Mouse (Mus musculus) liver, embryonic 14.5 days (tissue): ENCODE data around the gene Lypd5. TPM values are rescaled to one million over a fixed set of nuclear protein-coding genes. Genes with fewer than 3 reads are reported as not detected.

ENCODE experiments used
- ATAC-seq: fragments of 200-750 bp; cut with Nextera tagmentation; 2 replicates; pipeline ENCODE4 v1.8.0; 2017; ENCODE audit warnings: moderate number of reproducible peaks, mild to moderate bottlenecking, moderate library complexity; ENCODE audit not compliant: insufficient read depth
- DNase-seq, 3 experiments: peaks; one replicate each; pipeline ENCODE4 v3.0.0-alpha.2; 2012 to 2013; ENCODE audit warnings: low read depth in 3 of 3, low spot score in 3 of 3
- H3K27ac ChIP-seq: fragments of 300-500 bp; sonication (generic); 2 replicates; pipeline ENCODE4 v1.5.1; 2014; ENCODE audit warnings: moderate library complexity, mild to moderate bottlenecking, control low read depth, inconsistent platforms
- H3K27me3 ChIP-seq: fragments of 300-500 bp; sonication (generic); 2 replicates; pipeline ENCODE4 v1.6.1; 2014; ENCODE audit warnings: mild to moderate bottlenecking, low read length, moderate library complexity; ENCODE audit not compliant: control insufficient read depth, insufficient read depth
- H3K36me3 ChIP-seq: fragments of 300-500 bp; sonication (generic); replicated peaks from 2 replicates; pipeline ENCODE4 v1.6.1; 2014; ENCODE audit warnings: low read depth; ENCODE audit not compliant: control insufficient read depth, insufficient read depth
- H3K4me1 ChIP-seq, 2 experiments: fragments of 200-500 bp in 1 of 2; fragments of 300-500 bp in 1 of 2; sonication (generic) in 1 of 2; replicated peaks; 2 replicates each; pipeline ENCODE4 v1.6.1; 2012 to 2014; ENCODE audit warnings: antibody characterized with exemption in 1 of 2, inconsistent platforms in 1 of 2, low read length in 1 of 2; ENCODE audit not compliant: control insufficient read depth in 2 of 2, insufficient read depth in 2 of 2
- H3K4me2 ChIP-seq: fragments of 300-500 bp; sonication (generic); 2 replicates; pipeline ENCODE4 v1.6.1; 2014; ENCODE audit warnings: low read depth, mild to moderate bottlenecking, control low read depth, moderate library complexity
- H3K4me3 ChIP-seq, 2 experiments: fragments of 200-500 bp in 1 of 2; fragments of 300-500 bp in 1 of 2; sonication (generic) in 1 of 2; 2 replicates each; pipeline ENCODE4 v1.5.1; 2012 to 2014; ENCODE audit warnings: low read depth in 2 of 2, low read length in 2 of 2, mild to moderate bottlenecking in 2 of 2, control low read depth in 1 of 2, inconsistent platforms in 1 of 2, moderate library complexity in 1 of 2; ENCODE audit not compliant: insufficient read depth in 1 of 2
- H3K9ac ChIP-seq: fragments of 300-500 bp; sonication (generic); replicated peaks from 2 replicates; pipeline ENCODE4 v1.6.1; 2014; ENCODE audit warnings: mild to moderate bottlenecking, control low read depth, moderate library complexity
- H3K9me3 ChIP-seq: fragments of 300-500 bp; sonication (generic); 2 replicates; pipeline ENCODE4 v1.6.1; 2016; ENCODE audit warnings: low read length, mixed read lengths; ENCODE audit not compliant: control insufficient read depth
- CTCF ChIP-seq: IDR thresholded peaks from 2 replicates; pipeline ENCODE4 v1.5.1; 2016; ENCODE audit warnings: antibody characterized with exemption, low read depth, control low read depth
- EP300 ChIP-seq: IDR thresholded peaks from 2 replicates; pipeline ENCODE4 v1.6.1; 2016; ENCODE audit warnings: antibody characterized with exemption, low read depth
- WGBS: fragments of 180-500 bp; shearing (Covaris S2); extraction: QIAGEN DNeasy Blood & Tissue Kit; methylation state at CpG from one replicate; pipeline ENCODE4 v1.1.7; 2014; ENCODE audit not compliant: insufficient replicate concordance; 5-methylcytosine and 5-hydroxymethylcytosine counted together
- polyA plus RNA-seq, 2 experiments: library from polyadenylated mRNA; depleted of rRNA in 1 of 2; stranded (reverse) in 1 of 2; unstranded in 1 of 2; fragments of >200 nt; fragmentation: Nextera tagmentation in 1 of 2; extraction: Ambion mirVana in 1 of 2; gene quantifications; 2 replicates each; pipeline versions ENCODE4 v1.2.1 to v1.2.3; 2012 to 2014

Gene Lypd5
- polyA plus RNA-seq, 2 experiments: not detected

GRCm38 (mm10) chr7:24316567-24317092, 32.4 kb upstream of the Lypd5 start, which contains the start of gene Zfp94:
TSS of gene Zfp94 (minus strand) at chr7:24316666.
- peak within 1 kb of the TSS; percentile 54 to 61 for H3K4me3 ChIP-seq
- H3K36me3 ChIP-seq: no peaks in the 10 kb centered on the region
- H3K27me3 ChIP-seq: no peaks in the 10 kb centered on the region
- H3K9me3 ChIP-seq: no peaks in the 10 kb centered on the region
- ATAC-seq: peak; percentile 95
- peak within 1 kb of the TSS; percentile 74 for H3K4me2 ChIP-seq
- peak; percentile 85 to 86 (median 85) for DNase-seq
- H3K9ac ChIP-seq: peak within 1 kb of the TSS; percentile 67
- peaks cover 0 to 9% of the 10 kb centered on the region in 2 experiments; a peak in 2 of 4 replicates for H3K4me1 ChIP-seq
- under 1% methylated on average over 33 of the region's 33 CpGs for WGBS
- no peak for TF ChIP-seq CTCF
- TF ChIP-seq EP300: no peak
- H3K27ac ChIP-seq: peak within 1 kb of the TSS; percentile 4

GRCm38 (mm10) chr7:24318942-24319341, 30.1 kb upstream of the Lypd5 start:
- no peak overlapping the region for H3K4me3 ChIP-seq
- WGBS: 23% methylated on average over 6 of the region's 6 CpGs

GRCm38 (mm10) chr7:24322593-24322992, 26.4 kb upstream of the Lypd5 start:
- 52% methylated on average over 4 of the region's 4 CpGs for WGBS
- no peak for DNase-seq
- Histone ChIP-seq H3K27ac (no peak overlapping the region), H3K9ac (no peak overlapping the region), H3K9me3 (no peaks in the 10 kb centered on the region), H3K4me3 (no peak overlapping the region), H3K27me3 (peaks cover 2% of the 10 kb centered on the region; the same call in 1 of the 2 replicates), H3K36me3 (no peaks in the 10 kb centered on the region), H3K4me2 (no peak overlapping the region), H3K4me1 (no peaks in the 10 kb centered on the region)
- no peak for ATAC-seq
- no peak for TF ChIP-seq EP300
- TF ChIP-seq CTCF: no peak

More at GRCm38 (mm10) chr7:24318942-24319341, 30.1 kb upstream of the Lypd5 start:
- DNase-seq (no peak), ATAC-seq (no peak)
- Histone ChIP-seq H3K4me2 (no peak overlapping the region), H3K9me3 (no peaks in the 10 kb centered on the region), H3K4me1 (peaks cover 0 to 9% of the 10 kb centered on the region in 2 experiments; a peak in 2 of 4 replicates), H3K9ac (no peak overlapping the region), H3K27me3 (no peaks in the 10 kb centered on the region), H3K27ac (no peak overlapping the region), H3K36me3 (no peaks in the 10 kb centered on the region)
- no peak for TF ChIP-seq CTCF

- no peaks in the 10 kb centered on the region for H3K4me1 ChIP-seq
- no peaks in the 10 kb centered on the region for H3K36me3 ChIP-seq
- 65% methylated on average over 6 of the region's 6 CpGs for WGBS
- no peak for DNase-seq
- no peak for ATAC-seq
- H3K4me2 ChIP-seq: no peak overlapping the region
- H3K4me3 ChIP-seq: no peak overlapping the region
- H3K9ac ChIP-seq: no peak overlapping the region
- no peak for TF ChIP-seq EP300
- no peak for TF ChIP-seq CTCF
- H3K9me3 ChIP-seq: no peaks in the 10 kb centered on the region
- peaks cover 2% of the 10 kb centered on the region; the same call in 1 of the 2 replicates for H3K27me3 ChIP-seq
- no peak overlapping the region for H3K27ac ChIP-seq
Measured at GRCm38 (mm10) chr7:24325197-24325596, 23.8 kb upstream of the Lypd5 start.

GRCm38 (mm10) chr7:24325675-24326128, 23.3 kb upstream of the Lypd5 start:
- no peak for TF ChIP-seq EP300
- Histone ChIP-seq H3K36me3 (no peaks in the 10 kb centered on the region), H3K4me3 (no peak overlapping the region), H3K9me3 (no peaks in the 10 kb centered on the region), H3K9ac (no peak overlapping the region), H3K27ac (no peak overlapping the region), H3K27me3 (peaks cover 2% of the 10 kb centered on the region; the same call in 1 of the 2 replicates), H3K4me1 (no peaks in the 10 kb centered on the region), H3K4me2 (no peak overlapping the region)
- DNase-seq (no peak), ATAC-seq (no peak)
- WGBS: 11% methylated on average over 13 of the region's 13 CpGs
